Mouse (Mus musculus) embryo, embryonic 10.5 days (tissue): ENCODE measurements around the gene Olfr1160.
"Not testable (repeated sequence)": the region's sequence is repeated elsewhere in the genome, so short reads cannot be mapped to it uniquely, and the experiment has no call there.

Source experiments
- DNase-seq: peaks from one replicate; pipeline ENCODE4 v3.0.0-alpha.2; 2015; ENCODE audit warnings: low spot score

The Olfr1160 gene

GRCm38 (mm10) chr2:88007515-88008318 lies at the start of gene Olfr1160:
TSS of gene Olfr1160 (minus strand) at chr2:88008268.
- DNase-seq: no peak

GRCm38 (mm10) chr2:88051029-88051428 lies 43.0 kb upstream of the Olfr1160 start, which contains the start of gene Olfr1162:
TSS of gene Olfr1162 (minus strand) at chr2:88051129.
- no peak for DNase-seq

DNA sequence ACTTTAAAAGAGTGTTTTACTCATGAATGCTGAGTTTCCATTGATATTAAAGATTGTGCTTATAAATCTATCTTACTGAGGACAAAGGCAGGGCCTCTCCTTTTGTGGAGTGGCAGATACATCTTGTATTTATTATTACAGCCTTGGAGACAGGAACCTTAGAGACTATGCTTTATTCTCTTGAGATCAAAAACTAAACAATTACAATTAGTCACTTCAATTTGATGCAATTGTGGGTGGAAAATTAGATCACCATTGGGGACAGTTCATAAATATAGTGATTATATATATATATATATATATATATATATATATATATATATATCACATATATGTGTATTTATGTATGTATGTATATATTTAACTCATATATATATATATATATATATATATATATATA lies 29.5 kb upstream of the Olfr1160 start, which contains the start of gene Olfr73:
Olfr73 (minus strand) TSS at position 101 of the 400 bp plus-strand sequence.
- no peak for DNase-seq

DNA sequence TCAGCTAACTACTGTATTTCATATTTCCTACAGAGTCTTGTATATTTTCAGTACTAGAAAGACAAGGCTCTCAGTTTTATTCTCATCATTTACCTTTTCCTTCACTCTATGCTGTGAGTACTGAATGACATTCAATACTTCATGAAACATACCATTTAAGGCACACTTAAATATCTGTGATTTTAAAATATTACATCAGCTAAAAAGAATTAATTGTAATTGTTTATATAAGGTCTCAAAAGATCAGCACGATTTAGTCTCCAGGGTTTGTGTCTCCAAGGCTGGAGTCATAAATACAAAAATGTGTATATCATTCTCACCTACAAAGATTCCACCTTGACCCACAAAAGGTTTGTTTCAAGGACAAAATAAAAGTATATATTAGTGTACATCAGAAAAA lies 14.4 kb upstream of the Olfr1160 start, which contains the start of gene Olfr1161:
Olfr1161 (plus strand) TSS at position 301 of the 400 bp plus-strand sequence.
- not testable (repeated sequence) for DNase-seq

- DNase-seq: no peak
Measured at GRCm38 (mm10) chr2:87989813-87990212, 18.3 kb downstream of the Olfr1160 start, which contains the start of gene Olfr1158. TSS of gene Olfr1158 (plus strand) at chr2:87990113.

GRCm38 (mm10) chr2:87974563-87974962 lies 33.5 kb downstream of the Olfr1160 start, which contains the start of gene Olfr74:
TSS of gene Olfr74 (minus strand) at chr2:87974663.
- no peak for DNase-seq

GRCm38 (mm10) chr2:87968199-87968598 lies 39.9 kb downstream of the Olfr1160 start, which contains the start of gene Olfr1157:
TSS of gene Olfr1157 (minus strand) at chr2:87968299.
- no peak for DNase-seq

DNA sequence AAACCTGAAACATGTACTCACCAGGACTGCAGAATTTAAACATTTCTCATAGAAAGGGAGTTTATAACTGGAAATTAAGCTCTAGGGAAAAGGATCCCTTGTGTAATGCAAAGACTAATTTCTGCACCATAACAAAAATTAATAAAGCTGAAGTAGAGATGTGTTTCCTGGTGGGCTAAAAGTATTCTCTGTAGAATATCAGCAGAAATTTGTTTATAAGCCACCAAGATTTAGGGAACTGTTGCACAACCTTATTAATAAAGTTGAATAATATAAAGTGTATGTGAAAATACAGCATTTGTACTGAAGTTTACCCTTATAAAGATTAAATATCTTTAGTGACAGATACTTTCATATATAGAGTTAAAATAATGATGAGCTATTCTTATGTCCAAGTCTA lies 55.1 kb downstream of the Olfr1160 start, which contains the start of gene Olfr1156:
Olfr1156 (minus strand) TSS at position 101 of the 400 bp plus-strand sequence.
- DNase-seq: no peak
